Mouse (Mus musculus) liver, postnatal 0 days (tissue): ENCODE measurements around the gene Stra6. TPM values are rescaled to one million over a fixed set of nuclear protein-coding genes. Genes with fewer than 3 reads are reported as not detected.

Experiments used
- ATAC-seq: fragments of 200-750 bp; cut with Nextera tagmentation; 2 replicates; pipeline ENCODE4 v1.8.0; 2017; ENCODE audit warnings: mild to moderate bottlenecking, moderate library complexity
- DNase-seq: peaks from one replicate; pipeline ENCODE4 v3.0.0-alpha.2; 2016
- H3K27ac ChIP-seq: fragments of 300-500 bp; sonication (generic); 2 replicates; pipeline ENCODE4 v1.5.1; 2014; ENCODE audit warnings: antibody characterized with exemption, moderate library complexity, mild to moderate bottlenecking, low read depth
- H3K27me3 ChIP-seq: fragments of 300-500 bp; sonication (generic); 2 replicates; pipeline ENCODE4 v1.6.1; 2014; ENCODE audit warnings: low read length, control low read depth, mixed read lengths; ENCODE audit not compliant: insufficient read depth
- H3K36me3 ChIP-seq: fragments of 300-500 bp; sonication (generic); replicated peaks from 2 replicates; pipeline ENCODE4 v1.6.1; 2014; ENCODE audit warnings: mild to moderate bottlenecking, control low read depth, low read length, moderate library complexity, mixed read lengths; ENCODE audit not compliant: insufficient read depth
- H3K4me1 ChIP-seq: fragments of 300-500 bp; sonication (generic); 2 replicates; pipeline ENCODE4 v1.6.1; 2014; ENCODE audit warnings: antibody characterized with exemption, mild to moderate bottlenecking, control low read depth; ENCODE audit not compliant: insufficient read depth
- H3K4me2 ChIP-seq: fragments of 300-500 bp; sonication (generic); 2 replicates; pipeline ENCODE4 v1.6.1; 2014; ENCODE audit warnings: low read depth, mild to moderate bottlenecking, low read length, moderate library complexity, mixed read lengths
- H3K4me3 ChIP-seq: fragments of 300-500 bp; sonication (generic); 2 replicates; pipeline ENCODE4 v1.5.1; 2014; ENCODE audit warnings: low read depth, low read length
- H3K9ac ChIP-seq: fragments of 300-500 bp; sonication (generic); replicated peaks from 2 replicates; pipeline ENCODE4 v1.6.1; 2014; ENCODE audit warnings: mild to moderate bottlenecking, moderate library complexity
- H3K9me3 ChIP-seq: fragments of 300-500 bp; sonication (generic); 2 replicates; pipeline ENCODE4 v1.6.1; 2016; ENCODE audit warnings: mild to moderate bottlenecking, control low read depth, low read length, mixed read lengths
- CTCF ChIP-seq: sonication (generic); IDR thresholded peaks from 2 replicates; pipeline ENCODE4 v1.5.1; 2016; ENCODE audit warnings: antibody characterized with exemption, low read depth
- EP300 ChIP-seq: IDR thresholded peaks from 2 replicates; pipeline ENCODE4 v1.6.1; 2016; ENCODE audit warnings: antibody characterized with exemption, low read depth, mild to moderate bottlenecking
- WGBS: fragments of 180-500 bp; shearing (Covaris S2); extraction: QIAGEN DNeasy Blood & Tissue Kit; methylation state at CpG from one replicate; pipeline ENCODE4 v1.1.7; 2014; ENCODE audit not compliant: insufficient replicate concordance; 5-methylcytosine and 5-hydroxymethylcytosine counted together
- polyA plus RNA-seq: library from polyadenylated mRNA; unstranded; fragments of >200 nt; fragmentation: Nextera tagmentation; extraction: Ambion mirVana; gene quantifications from 2 replicates; pipeline ENCODE4 v1.2.1, GENCODE M21; 2015

Gene Stra6
- polyA plus RNA-seq, 1 experiment from 2014 or later = not detected

GRCm38 (mm10) chr9:58045646-58046045 is 17.9 kb upstream of the Stra6 start:
- ATAC-seq (no peak), DNase-seq (no peak)
- no peak overlapping the region for H3K4me2 ChIP-seq
- no peaks in the 10 kb centered on the region for H3K27me3 ChIP-seq
- TF ChIP-seq CTCF = no peak
- TF ChIP-seq EP300 = no peak
- H3K4me1 ChIP-seq = no peaks in the 10 kb centered on the region
- no peak overlapping the region for H3K4me3 ChIP-seq
- H3K9ac ChIP-seq = no peak overlapping the region
- H3K27ac ChIP-seq = no peak overlapping the region
- 31% methylated on average over 4 of the region's 4 CpGs for WGBS
- no peaks in the 10 kb centered on the region for H3K9me3 ChIP-seq
- H3K36me3 ChIP-seq = no peaks in the 10 kb centered on the region

GRCm38 (mm10) chr9:58047061-58047460 is 16.5 kb upstream of the Stra6 start:
- ATAC-seq = no peak
- Histone ChIP-seq H3K9ac (no peak overlapping the region), H3K27ac (no peak overlapping the region), H3K4me3 (no peak overlapping the region), H3K4me1 (no peaks in the 10 kb centered on the region), H3K4me2 (no peak overlapping the region), H3K9me3 (no peaks in the 10 kb centered on the region), H3K36me3 (no peaks in the 10 kb centered on the region), H3K27me3 (0 out of 2 replicates have a peak, but pooled peaks cover under 1% of the 10 kb centered on the region)
- DNase-seq = no peak
- 30% methylated on average over 10 of the region's 10 CpGs for WGBS
- TF ChIP-seq EP300 = no peak
- TF ChIP-seq CTCF = no peak

- no peaks in the 10 kb centered on the region for H3K4me1 ChIP-seq
- no peak overlapping the region for H3K27ac ChIP-seq
- H3K4me3 ChIP-seq = no peak overlapping the region
- no peak for DNase-seq
- no peak for TF ChIP-seq CTCF
- H3K9me3 ChIP-seq = no peaks in the 10 kb centered on the region
- WGBS = 28% methylated on average over 6 of the region's 6 CpGs
- H3K36me3 ChIP-seq = no peaks in the 10 kb centered on the region
- 0 out of 2 replicates have a peak, but pooled peaks cover 3% of the 10 kb centered on the region for H3K27me3 ChIP-seq
- ATAC-seq = no peak
- no peak overlapping the region for H3K9ac ChIP-seq
- no peak overlapping the region for H3K4me2 ChIP-seq
Observed at GRCm38 (mm10) chr9:58048621-58049020, 15.0 kb upstream of the Stra6 start.

- Histone ChIP-seq H3K9ac (no peak overlapping the region), H3K4me2 (no peak overlapping the region), H3K36me3 (no peaks in the 10 kb centered on the region), H3K4me3 (no peak overlapping the region), H3K27me3 (0 out of 2 replicates have a peak, but pooled peaks cover 3% of the 10 kb centered on the region), H3K9me3 (no peaks in the 10 kb centered on the region), H3K4me1 (no peaks in the 10 kb centered on the region), H3K27ac (no peak overlapping the region)
- TF ChIP-seq EP300 (no peak), CTCF (no peak)
- WGBS = 52% methylated on average over 6 of the region's 6 CpGs
- DNase-seq (no peak), ATAC-seq (no peak)
Observed at GRCm38 (mm10) chr9:58049186-58049585, 14.4 kb upstream of the Stra6 start.

GRCm38 (mm10) chr9:58049861-58050260 is 13.7 kb upstream of the Stra6 start:
- Histone ChIP-seq H3K4me1 (no peaks in the 10 kb centered on the region), H3K4me3 (no peak overlapping the region), H3K4me2 (no peak overlapping the region), H3K9ac (no peak overlapping the region), H3K27ac (no peak overlapping the region), H3K36me3 (no peaks in the 10 kb centered on the region), H3K9me3 (no peaks in the 10 kb centered on the region), H3K27me3 (0 out of 2 replicates have a peak, but pooled peaks cover 3% of the 10 kb centered on the region)
- no peak for TF ChIP-seq EP300
- 62% methylated on average over 7 of the region's 7 CpGs for WGBS
- ATAC-seq (no peak), DNase-seq (no peak)

GRCm38 (mm10) chr9:58051937-58052336 is 11.7 kb upstream of the Stra6 start:
- Histone ChIP-seq H3K27ac (no peak overlapping the region), H3K4me3 (no peak overlapping the region), H3K9me3 (no peaks in the 10 kb centered on the region), H3K36me3 (no peaks in the 10 kb centered on the region), H3K4me2 (no peak overlapping the region), H3K9ac (no peak overlapping the region), H3K27me3 (0 out of 2 replicates have a peak, but pooled peaks cover 3% of the 10 kb centered on the region), H3K4me1 (no peaks in the 10 kb centered on the region)
- DNase-seq = no peak
- no peak for ATAC-seq
- TF ChIP-seq EP300 (no peak), CTCF (no peak)
- 29% methylated on average over 5 of the region's 5 CpGs for WGBS

- 24% methylated on average over 3 of the region's 3 CpGs for WGBS
- no peak overlapping the region for H3K4me2 ChIP-seq
- peak; percentile 83 for TF ChIP-seq CTCF
- no peak for TF ChIP-seq EP300
- no peaks in the 10 kb centered on the region for H3K4me1 ChIP-seq
- H3K9ac ChIP-seq = no peak overlapping the region
- H3K4me3 ChIP-seq = no peak overlapping the region
- H3K27me3 ChIP-seq = 0 out of 2 replicates have a peak, but pooled peaks cover 3% of the 10 kb centered on the region
- H3K36me3 ChIP-seq = no peaks in the 10 kb centered on the region
- no peaks in the 10 kb centered on the region for H3K9me3 ChIP-seq
- no peak overlapping the region for H3K27ac ChIP-seq
- peak; percentile 48 for DNase-seq
- ATAC-seq = no peak
Observed at GRCm38 (mm10) chr9:58053102-58053501, 10.5 kb upstream of the Stra6 start.
